Mouse (Mus musculus): Measurements from ENCODE around the gene Adora2b. TPM values are rescaled to one million over a fixed set of nuclear protein-coding genes. Genes with fewer than 3 reads are reported as not detected.
A peak's percentile ranks its signal among the peaks of the same experiment; 100 is the strongest.

Gene Adora2b
- 1 to 10 TPM; 8.6 to 9.0 TPM for total RNA-seq (2021)
- long read RNA-seq, transcript Adora2b-201 (2 exons, 1,845 nt): major isoform, 20 of 21 reads
- long read RNA-seq, partial matches to known transcripts: 0 of 21 reads
- long read RNA-seq, other reads (novel, unspliced or antisense): 1 of 21 reads

- peak; percentile 58 to 73 for DNase-seq (ENCODE audit: low spot score in 2 of 2)
Measured at GRCm38 (mm10) chr11:62248401-62249244, at the start of gene Adora2b. Gene Adora2b (plus strand): TSS chr11:62248984.

- DNase-seq (ENCODE audit: low spot score in 2 of 2): no peak
Measured at GRCm38 (mm10) chr11:62200901-62201512, 47.8 kb upstream of the Adora2b start.

GRCm38 (mm10) chr11:62202645-62203044 lies 46.1 kb upstream of the Adora2b start:
- no peak for DNase-seq (ENCODE audit: low spot score in 2 of 2)

- no peak for DNase-seq (ENCODE audit: low spot score in 2 of 2)
Measured at GRCm38 (mm10) chr11:62209111-62209510, 39.7 kb upstream of the Adora2b start.

GRCm38 (mm10) chr11:62209891-62210290 lies 38.9 kb upstream of the Adora2b start:
- no peak for DNase-seq (ENCODE audit: low spot score in 2 of 2)

GRCm38 (mm10) chr11:62213384-62213989 lies 35.3 kb upstream of the Adora2b start:
- no peak for DNase-seq (ENCODE audit: low spot score in 2 of 2)

- DNase-seq (ENCODE audit: low spot score in 2 of 2): no peak
Measured at GRCm38 (mm10) chr11:62215107-62215506, 33.7 kb upstream of the Adora2b start.

- DNase-seq (ENCODE audit: low spot score in 2 of 2): no peak
Measured at GRCm38 (mm10) chr11:62217751-62218150, 31.0 kb upstream of the Adora2b start.

- no peak for DNase-seq (ENCODE audit: low spot score in 2 of 2)
Measured at GRCm38 (mm10) chr11:62220756-62221510, 27.9 kb upstream of the Adora2b start.

GRCm38 (mm10) chr11:62223416-62223815 lies 25.4 kb upstream of the Adora2b start:
- DNase-seq (ENCODE audit: low spot score in 2 of 2): no peak

GRCm38 (mm10) chr11:62223962-62224361 lies 24.8 kb upstream of the Adora2b start:
- DNase-seq (ENCODE audit: low spot score in 2 of 2): no peak

GRCm38 (mm10) chr11:62224797-62225196 lies 24.0 kb upstream of the Adora2b start:
- no peak for DNase-seq (ENCODE audit: low spot score in 2 of 2)

- no peak for DNase-seq (ENCODE audit: low spot score in 2 of 2)
Measured at GRCm38 (mm10) chr11:62240631-62241261, 8.0 kb upstream of the Adora2b start.

GRCm38 (mm10) chr11:62243871-62244270 lies 4.9 kb upstream of the Adora2b start:
- DNase-seq (ENCODE audit: low spot score in 2 of 2): no peak

- DNase-seq (ENCODE audit: low spot score in 2 of 2): no peak
Measured at GRCm38 (mm10) chr11:62244471-62244870, 4.3 kb upstream of the Adora2b start.

- no peak for DNase-seq (ENCODE audit: low spot score in 2 of 2)
Measured at GRCm38 (mm10) chr11:62247759-62248400, 904 bp upstream of the Adora2b start.

GRCm38 (mm10) chr11:62249266-62250037 lies 668 bp downstream of the Adora2b start:
- peak in 1 of 2 experiments; percentile 52 for DNase-seq (ENCODE audit: low spot score in 2 of 2)

- DNase-seq (ENCODE audit: low spot score in 2 of 2): no peak
Measured at GRCm38 (mm10) chr11:62251047-62251446, 2.3 kb downstream of the Adora2b start.

GRCm38 (mm10) chr11:62253380-62253779 lies 4.6 kb downstream of the Adora2b start:
- DNase-seq (ENCODE audit: low spot score in 2 of 2): no peak

Measured in layer of hippocampus, postnatal 10 days (tissue).